Mouse (Mus musculus) macrophage (primary cell): ENCODE results near the gene Pmf1. TPM values are rescaled to one million over a fixed set of nuclear protein-coding genes. Genes with fewer than 3 reads are reported as not detected.
"Not testable (repeated sequence)": the region's sequence is repeated elsewhere in the genome, so short reads cannot be mapped to it uniquely, and the experiment has no call there.

Experiments used
- H3K27ac ChIP-seq: fragments of 350-480 bp; formaldehyde crosslinking; 2 replicates; pipeline ENCODE4 v1.9.0; 2021
- H3K36me3 ChIP-seq: fragments of 350-480 bp; formaldehyde crosslinking; 2 replicates; pipeline ENCODE4 v1.9.0; 2021; ENCODE audit errors: inconsistent target
- H3K4me3 ChIP-seq: fragments of 350-480 bp; formaldehyde crosslinking; 2 replicates; pipeline ENCODE4 v1.9.0; 2021; ENCODE audit errors: inconsistent target
- H3K79me2 ChIP-seq: fragments of 350-480 bp; formaldehyde crosslinking; 2 replicates; pipeline ENCODE4 v1.9.0; 2021; ENCODE audit errors: inconsistent target
- WGBS: methylation state at CpG from one replicate; pipeline ENCODE4 v1.1.7; 2026; ENCODE audit warnings: inconsistent platforms; ENCODE audit not compliant: missing documents; 5-methylcytosine and 5-hydroxymethylcytosine counted together
- polyA plus RNA-seq: library from polyadenylated mRNA; stranded (reverse); fragments of 250-400 nt; gene quantifications from 3 replicates; pipeline ENCODE4 v1.2.4, GENCODE M21; 2018; ENCODE audit warnings: inconsistent platforms

Pmf1 gene
- polyA plus RNA-seq, 1 experiment from 2014 or later, result 26.5 TPM

DNA sequence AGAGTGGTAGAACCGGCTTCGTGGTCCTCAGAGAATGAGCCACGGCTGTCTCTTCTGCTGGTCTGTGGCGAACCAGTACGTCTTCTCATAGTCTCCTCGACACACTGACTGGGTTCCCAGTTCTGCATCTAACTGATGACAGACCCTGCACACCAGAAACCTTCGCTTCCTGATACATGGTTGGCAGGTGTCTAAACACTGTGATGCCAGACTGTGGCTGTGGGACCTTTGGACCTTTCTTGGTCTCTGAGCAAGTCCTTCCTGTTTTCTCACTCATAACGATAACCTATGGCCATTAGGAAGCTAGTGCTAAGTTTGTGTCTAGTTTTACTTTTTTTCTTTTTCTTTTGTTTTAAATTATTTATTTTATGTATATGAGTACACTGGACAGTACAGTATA, 38.3 kb upstream of the Pmf1 start:
- H3K4me3 ChIP-seq, result no peak overlapping the region
- peaks cover 5% of the 10 kb centered on the region; the same call in 1 of the 2 replicates for H3K79me2 ChIP-seq
- H3K36me3 ChIP-seq, result peaks cover 7% of the 10 kb centered on the region; the same call in 1 of the 2 replicates
- no peak overlapping the region for H3K27ac ChIP-seq
- WGBS, result 48% methylated on average over 8 of the region's 8 CpGs

DNA sequence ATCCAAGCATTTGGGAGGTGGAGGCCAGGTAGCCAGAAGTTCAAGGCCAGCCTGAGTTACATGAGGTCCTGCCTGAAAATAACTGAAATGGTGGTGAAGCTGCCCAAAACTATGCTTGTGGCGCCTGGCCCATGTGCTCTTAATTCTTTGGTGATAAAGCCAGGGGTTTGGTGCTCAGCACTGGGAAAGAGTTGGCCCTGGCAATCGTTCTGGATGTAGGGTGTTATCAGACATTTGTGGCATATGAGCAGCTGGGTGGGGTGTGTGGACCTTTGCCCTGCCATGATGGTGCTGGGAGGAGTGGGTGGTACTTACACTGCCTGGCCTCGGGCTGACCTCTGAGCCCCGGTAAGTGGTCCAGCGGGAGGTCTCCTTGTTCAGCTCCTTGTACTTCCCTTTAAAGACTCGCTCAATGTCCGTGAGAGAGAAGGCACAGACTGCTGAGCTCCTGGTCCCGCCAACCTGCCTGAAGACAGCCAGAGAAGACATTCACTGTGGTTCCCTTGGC, 37.6 kb upstream of the Pmf1 start:
- Histone ChIP-seq H3K79me2 (no peaks in the 10 kb centered on the region; the same call in 1 of the 2 replicates), H3K27ac (peak overlapping the region; percentile 72), H3K36me3 (peaks cover 7% of the 10 kb centered on the region; the same call in 1 of the 2 replicates), H3K4me3 (no peak overlapping the region)
- WGBS, result 87% methylated on average over 8 of the region's 8 CpGs

DNA sequence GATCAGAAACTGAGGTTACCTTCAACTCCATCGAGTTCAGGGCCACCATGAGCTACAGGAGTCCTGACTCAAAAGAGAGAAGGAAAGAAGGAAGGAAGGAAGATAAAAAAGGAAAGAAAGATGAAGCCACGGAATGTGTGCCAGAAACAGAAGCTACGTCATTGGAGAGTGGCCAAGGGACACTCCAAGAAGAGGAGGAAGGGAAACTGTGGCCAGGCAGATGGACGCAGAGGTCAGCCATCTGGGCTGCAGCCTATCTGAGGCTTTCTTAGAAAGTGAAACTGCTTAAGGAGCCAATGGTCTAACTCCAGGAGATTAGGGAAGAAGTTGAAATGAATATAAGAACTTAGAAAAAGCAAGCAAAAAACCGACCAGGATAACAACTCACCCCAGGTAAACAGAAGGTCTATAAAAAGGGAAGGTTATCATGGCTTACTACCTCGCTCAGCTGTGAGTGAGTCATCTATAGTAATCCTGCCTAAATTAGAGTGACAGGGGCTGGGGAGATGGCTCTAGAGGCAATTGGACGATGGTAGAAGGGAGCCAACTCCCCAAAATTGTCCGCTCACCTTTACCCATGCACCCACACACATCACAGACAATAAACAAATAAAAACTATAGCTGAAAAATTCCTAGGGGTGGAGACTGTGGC, 36.5 kb upstream of the Pmf1 start:
- peak overlapping the region; percentile 72 for H3K27ac ChIP-seq
- WGBS, result 11% methylated on average over 7 of the region's 8 CpGs
- peak overlapping the region; percentile 26 for H3K4me3 ChIP-seq
- H3K36me3 ChIP-seq, result peaks cover 7% of the 10 kb centered on the region; the same call in 1 of the 2 replicates
- H3K79me2 ChIP-seq, result no peaks in the 10 kb centered on the region; the same call in 1 of the 2 replicates

DNA sequence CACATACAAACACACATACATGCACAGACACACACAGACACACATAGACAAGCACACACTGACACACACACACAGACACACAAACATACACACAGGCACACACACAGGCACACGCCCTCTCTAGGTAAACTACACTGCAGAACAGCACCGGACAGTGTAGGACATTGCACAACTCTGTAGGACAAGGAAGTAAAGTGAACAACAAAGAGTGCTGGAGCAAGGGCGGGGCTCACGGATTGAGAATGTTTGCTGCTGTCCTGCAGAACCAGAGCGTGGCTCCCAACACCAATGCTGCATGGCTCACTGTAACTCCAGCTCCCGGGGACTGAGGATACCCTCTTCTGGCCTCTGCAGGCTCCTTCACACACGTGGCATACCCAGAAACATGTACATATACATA, 32.8 kb upstream of the Pmf1 start:
- Histone ChIP-seq H3K27ac (peak overlapping the region; percentile 38; the same call in 1 of the 2 replicates), H3K79me2 (no peaks in the 10 kb centered on the region; the same call in 1 of the 2 replicates), H3K36me3 (peaks cover 7% of the 10 kb centered on the region; the same call in 1 of the 2 replicates), H3K4me3 (no peak overlapping the region)
- WGBS, result 18% methylated on average over 7 of the region's 7 CpGs

DNA sequence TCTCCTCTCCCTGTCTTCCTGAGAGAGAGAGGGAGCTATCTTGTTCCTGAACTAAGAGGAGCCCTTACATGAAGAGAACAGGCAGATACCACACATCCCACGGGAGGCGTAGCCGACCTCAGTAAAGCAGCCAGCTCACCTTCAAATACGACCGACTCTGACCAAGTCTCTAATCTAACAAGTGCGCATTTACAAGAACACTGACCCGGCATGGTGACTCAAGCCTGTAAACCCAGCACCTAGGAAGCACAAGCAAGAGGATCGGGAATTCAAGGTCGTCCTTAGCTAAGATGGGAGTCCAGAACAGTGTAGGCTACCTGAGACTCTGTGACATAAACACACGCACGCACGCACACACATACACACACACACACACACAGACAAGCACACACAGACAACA, 32.4 kb upstream of the Pmf1 start:
- no peaks in the 10 kb centered on the region; the same call in 1 of the 2 replicates for H3K79me2 ChIP-seq
- no peak overlapping the region for H3K4me3 ChIP-seq
- 91% methylated on average over 12 of the region's 12 CpGs for WGBS
- H3K36me3 ChIP-seq, result peaks cover 11% of the 10 kb centered on the region
- H3K27ac ChIP-seq, result no peak overlapping the region

DNA sequence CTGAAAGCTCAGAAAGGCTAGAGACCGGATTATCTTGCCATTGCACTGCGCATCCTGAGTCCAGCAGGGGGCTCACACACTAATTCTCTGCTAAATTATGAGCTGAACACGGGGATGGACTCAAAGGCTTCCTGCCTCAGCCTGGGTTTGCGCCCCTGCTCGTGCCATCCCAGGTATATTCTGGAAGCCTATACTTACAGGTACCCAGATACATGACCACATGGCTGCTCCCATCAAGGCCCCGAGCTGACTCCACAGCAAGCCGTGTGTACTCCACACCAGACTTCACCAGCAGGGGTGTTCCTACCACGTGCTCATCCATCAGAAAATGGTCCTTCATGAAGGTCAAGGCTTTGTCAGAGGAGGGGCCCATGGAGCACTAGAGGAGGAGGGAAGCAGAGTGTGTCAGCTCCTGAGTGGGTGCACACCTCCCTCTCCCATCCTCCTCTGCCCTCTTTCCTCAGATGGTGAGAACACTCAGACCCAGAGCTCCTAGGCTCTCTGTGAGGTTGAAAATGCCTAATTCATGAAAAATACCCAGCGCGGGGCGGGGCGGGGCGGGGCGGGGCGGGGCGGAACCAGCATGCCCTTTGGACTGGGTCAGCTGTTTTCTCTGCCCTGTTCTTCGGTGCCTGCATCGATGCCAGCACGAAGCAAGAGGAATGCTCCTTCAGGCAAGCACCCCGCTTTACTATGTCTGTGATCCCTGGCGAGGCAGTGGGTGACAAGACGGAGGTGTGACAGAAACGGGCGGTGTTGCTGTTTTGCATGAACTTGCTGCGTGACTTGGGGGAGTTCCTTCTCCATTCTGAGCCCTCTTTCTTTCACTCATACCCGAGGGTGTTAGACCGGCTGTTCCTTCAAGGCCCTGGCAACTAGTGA, 30.6 kb upstream of the Pmf1 start:
- Histone ChIP-seq H3K36me3 (peaks cover 21% of the 10 kb centered on the region), H3K27ac (peak overlapping the region; percentile 55)
- 10% methylated on average over 27 of the region's 27 CpGs for WGBS

DNA sequence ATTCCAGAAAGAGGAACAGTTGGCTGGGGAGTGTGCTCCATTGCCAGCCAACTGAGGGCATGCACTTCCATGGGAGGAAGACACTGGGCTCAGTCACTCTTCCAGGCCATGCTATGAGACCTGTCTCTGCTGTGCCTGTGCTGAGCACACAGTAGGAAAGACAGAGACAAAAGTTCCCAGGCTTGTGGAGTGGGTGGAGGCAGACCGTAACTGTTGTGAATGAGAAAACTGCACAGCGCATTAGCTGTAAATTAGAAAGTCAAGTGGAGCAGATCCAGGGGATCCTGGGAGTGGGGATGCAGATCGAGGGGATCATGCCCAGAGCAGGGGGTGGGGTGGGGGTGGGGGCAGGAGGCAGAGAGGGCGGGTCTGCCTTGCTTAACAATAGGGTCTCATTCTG, 29.5 kb upstream of the Pmf1 start:
- H3K4me3 ChIP-seq, result no peak overlapping the region
- no peaks in the 10 kb centered on the region; the same call in 1 of the 2 replicates for H3K79me2 ChIP-seq
- 82% methylated on average over 4 of the region's 4 CpGs for WGBS
- H3K27ac ChIP-seq, result no peak overlapping the region
- peaks cover 28% of the 10 kb centered on the region for H3K36me3 ChIP-seq

More for the DNA sequence above, 30.6 kb upstream of the Pmf1 start:
- Histone ChIP-seq H3K79me2 (no peaks in the 10 kb centered on the region; the same call in 1 of the 2 replicates), H3K4me3 (peak overlapping the region; percentile 23)

DNA sequence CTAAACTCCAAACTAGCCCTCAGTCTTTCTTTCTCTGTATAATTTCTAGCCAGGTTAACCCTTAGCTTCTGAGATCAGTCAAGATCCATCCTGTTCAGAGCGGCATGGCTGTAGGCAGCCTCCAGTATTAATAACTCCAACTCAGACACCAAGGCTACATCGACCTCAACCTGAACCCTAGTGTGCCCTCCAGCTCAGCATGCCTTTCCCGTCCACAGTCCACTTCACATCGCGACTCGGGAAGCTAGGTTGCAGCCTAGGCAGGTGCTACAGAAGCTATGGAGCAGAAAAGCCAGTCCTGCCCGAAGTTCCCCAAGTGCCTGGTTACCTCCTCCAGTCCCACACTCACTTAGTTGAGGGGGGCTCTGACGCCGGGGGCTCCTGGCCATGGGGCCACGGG, 27.3 kb upstream of the Pmf1 start:
- Histone ChIP-seq H3K27ac (no peak overlapping the region), H3K4me3 (no peak overlapping the region), H3K79me2 (no peaks in the 10 kb centered on the region; the same call in 1 of the 2 replicates), H3K36me3 (peaks cover 28% of the 10 kb centered on the region)
- 91% methylated on average over 10 of the region's 10 CpGs for WGBS

DNA sequence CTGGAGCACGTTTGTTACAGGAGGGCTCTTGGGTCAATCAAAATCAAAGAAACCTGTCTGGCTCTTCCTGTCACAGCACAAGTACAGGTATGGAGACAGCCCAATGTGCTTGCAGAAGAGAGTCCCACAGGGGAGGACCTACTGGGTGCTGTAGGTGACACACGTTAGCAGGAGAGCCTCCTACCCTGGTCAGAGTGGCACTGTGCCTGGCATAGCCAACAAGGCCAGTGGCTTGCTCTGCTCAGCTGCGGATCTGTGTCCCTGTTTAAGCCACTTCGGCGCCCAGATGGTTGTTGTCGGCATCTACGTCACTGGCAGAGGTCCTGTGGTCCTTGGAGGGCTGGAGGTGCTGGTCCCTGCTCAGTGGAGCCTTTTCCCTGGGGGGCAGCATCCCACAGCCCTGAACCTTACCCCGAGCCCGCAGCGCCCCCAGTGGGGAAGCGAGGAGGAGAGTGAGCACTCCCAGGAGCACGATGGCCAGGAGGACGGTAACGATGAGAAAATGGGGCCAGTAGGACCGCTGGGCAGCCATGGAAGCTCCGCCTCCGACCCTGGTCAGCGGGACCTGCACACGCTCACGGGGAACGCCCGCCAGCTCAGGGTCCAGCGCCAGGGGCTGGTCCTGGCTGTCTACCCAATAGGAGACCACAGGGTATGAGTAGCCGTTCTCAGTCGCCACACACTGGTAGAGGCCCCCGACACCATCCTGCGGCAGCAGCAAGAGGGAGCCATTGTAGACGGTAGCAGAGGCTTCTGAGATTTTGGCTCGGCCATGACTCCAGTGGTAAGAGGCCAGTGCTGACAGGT, 26.5 kb upstream of the Pmf1 start:
- peaks cover 28% of the 10 kb centered on the region for H3K36me3 ChIP-seq
- H3K79me2 ChIP-seq, result no peaks in the 10 kb centered on the region; the same call in 1 of the 2 replicates
- no peak overlapping the region for H3K4me3 ChIP-seq
- WGBS, result 53% methylated on average over 29 of the region's 29 CpGs
- no peak overlapping the region for H3K27ac ChIP-seq

DNA sequence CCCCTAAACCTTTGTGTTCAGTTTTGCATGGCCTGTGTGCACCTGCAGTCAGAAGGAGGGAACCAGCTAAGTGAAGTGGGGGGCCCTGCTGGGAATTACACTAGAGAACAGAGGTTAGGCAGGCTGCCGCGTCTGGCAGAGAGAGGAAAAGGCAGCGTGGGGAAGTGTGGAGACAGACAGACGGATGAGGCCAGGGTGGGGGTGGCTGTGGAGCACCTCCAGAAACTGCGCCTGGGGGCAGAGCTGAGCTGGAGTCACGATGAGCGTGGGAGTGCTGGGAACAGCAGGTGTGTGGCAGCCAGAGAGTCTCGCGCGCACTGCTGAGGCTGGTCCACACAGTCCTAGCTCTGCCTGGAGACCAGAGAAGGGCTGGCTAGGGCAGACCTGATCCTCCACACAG, 25.4 kb upstream of the Pmf1 start:
- no peak overlapping the region for H3K27ac ChIP-seq
- 77% methylated on average over 10 of the region's 10 CpGs for WGBS
- H3K36me3 ChIP-seq, result peaks cover 28% of the 10 kb centered on the region
- H3K4me3 ChIP-seq, result no peak overlapping the region
- no peaks in the 10 kb centered on the region for H3K79me2 ChIP-seq

DNA sequence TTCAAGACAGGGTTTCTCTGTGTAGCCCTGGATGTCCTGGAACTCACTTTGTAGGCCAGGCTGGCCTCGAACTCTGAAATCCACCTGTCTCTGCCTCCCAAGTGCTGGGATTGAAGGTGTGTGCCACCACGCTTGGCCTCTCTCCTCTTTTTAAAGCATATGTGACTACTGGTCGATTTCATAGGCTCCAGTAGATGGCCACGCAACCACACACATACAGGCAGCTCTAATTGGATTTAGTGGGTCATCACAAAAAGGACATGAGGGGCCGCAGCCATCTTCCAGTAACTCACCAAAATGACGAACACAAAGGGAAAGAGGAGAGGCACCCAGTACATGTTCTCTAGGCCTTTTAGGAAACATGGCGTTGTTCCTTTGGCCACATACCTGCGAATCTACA, 18.5 kb upstream of the Pmf1 start:
- WGBS, result 88% methylated on average over 8 of the region's 8 CpGs
- not testable (repeated sequence) for H3K4me3 ChIP-seq, H3K27ac ChIP-seq, H3K36me3 ChIP-seq
- peaks cover 13% of the 10 kb centered on the region for H3K79me2 ChIP-seq

DNA sequence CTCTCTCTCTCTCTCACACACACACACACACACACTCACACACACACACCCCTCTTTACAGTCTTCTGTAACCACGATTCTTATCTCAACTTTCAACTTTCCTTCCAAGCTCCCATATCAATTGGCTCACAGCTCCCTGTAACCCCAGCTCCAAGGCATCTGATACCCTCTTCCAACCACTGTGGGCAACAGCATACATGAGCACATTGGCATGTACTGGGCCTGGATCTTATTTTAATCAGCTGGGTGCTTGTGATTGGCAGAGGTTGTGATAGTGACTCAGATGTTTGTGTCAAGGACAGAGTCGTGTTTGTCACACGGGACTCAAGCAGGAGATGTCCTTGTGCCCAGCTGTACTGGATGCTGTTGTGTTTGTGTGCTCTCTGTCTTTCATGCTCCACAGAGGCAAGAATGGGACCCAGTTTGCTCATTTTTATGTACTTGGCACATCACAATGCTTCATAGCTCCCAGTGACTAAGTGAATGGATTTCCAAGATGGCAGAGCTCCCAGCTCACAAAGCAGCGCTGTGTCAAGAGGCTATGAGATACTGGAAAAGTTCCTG, 17.3 kb upstream of the Pmf1 start:
- no peaks in the 10 kb centered on the region for H3K36me3 ChIP-seq
- no peak overlapping the region for H3K27ac ChIP-seq
- WGBS, result 71% methylated on average over 4 of the region's 4 CpGs
- peaks cover 25% of the 10 kb centered on the region for H3K79me2 ChIP-seq
- no peak overlapping the region for H3K4me3 ChIP-seq

DNA sequence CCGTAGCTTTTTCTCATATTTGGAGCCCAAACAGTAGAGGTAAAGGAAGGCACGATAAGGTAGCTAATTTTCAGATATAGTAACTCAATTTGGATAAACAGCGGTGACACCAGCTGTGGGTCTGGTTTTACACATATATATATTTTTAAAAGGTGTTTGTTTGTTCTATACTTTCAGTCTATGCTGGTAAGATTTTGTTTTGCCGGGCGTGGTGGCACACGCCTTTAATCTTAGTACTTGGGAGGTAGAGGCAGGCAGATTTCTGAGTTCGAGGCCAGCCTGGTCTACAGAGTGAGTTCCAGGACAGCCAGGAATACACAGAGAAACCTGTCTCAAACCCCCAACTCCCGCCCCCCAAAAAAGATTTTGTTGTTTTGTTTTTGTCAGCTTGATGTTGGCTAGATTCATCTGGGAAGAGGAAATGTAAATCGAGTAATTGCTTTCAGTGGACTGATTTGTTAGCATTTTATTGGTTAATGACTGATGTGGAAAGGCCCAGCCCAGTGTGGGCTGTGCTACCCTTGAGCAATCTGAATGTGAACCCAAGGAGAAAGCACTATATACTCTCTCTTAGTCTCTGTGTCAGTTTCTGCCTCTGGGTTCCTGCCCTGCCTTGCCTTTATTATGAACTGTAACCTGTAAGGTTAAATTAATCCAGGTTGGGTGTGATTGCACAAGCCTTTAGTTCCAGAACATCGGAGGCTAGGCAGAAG, 15.7 kb upstream of the Pmf1 start:
- Histone ChIP-seq H3K36me3 (peaks cover 4% of the 10 kb centered on the region; the same call in 1 of the 2 replicates), H3K27ac (peak overlapping the region; percentile 17; the same call in 1 of the 2 replicates), H3K79me2 (peaks cover 41% of the 10 kb centered on the region), H3K4me3 (no peak overlapping the region)
- WGBS, result 80% methylated on average over 9 of the region's 10 CpGs
